Mouse (Mus musculus) neural tube, embryonic 14.5 days (tissue): Measurements from ENCODE around the gene Map2k1. TPM values are rescaled to one million over a fixed set of nuclear protein-coding genes. Genes with fewer than 3 reads are reported as not detected.
A peak's percentile ranks its signal among the peaks of the same experiment; 100 is the strongest.
"Not testable (repeated sequence)": the region's sequence is repeated elsewhere in the genome, so short reads cannot be mapped to it uniquely, and the experiment has no call there.

ENCODE experiments used
- ATAC-seq: fragments of 200-750 bp; cut with Nextera tagmentation; 2 replicates; pipeline ENCODE4 v1.8.0; 2017; ENCODE audit warnings: low read depth, mild to moderate bottlenecking, moderate TSS enrichment, moderate library complexity
- H3K27ac ChIP-seq: fragments of 300-500 bp; sonication (generic); 2 replicates; pipeline ENCODE4 v1.5.1; 2014; ENCODE audit warnings: low read depth, mild to moderate bottlenecking, control low read depth, low read length, moderate library complexity, mixed read lengths
- H3K27me3 ChIP-seq: fragments of 300-500 bp; sonication (generic); 2 replicates; pipeline ENCODE4 v1.6.1; 2014; ENCODE audit warnings: low read length; ENCODE audit not compliant: control insufficient read depth, insufficient read depth
- H3K36me3 ChIP-seq: fragments of 300-500 bp; sonication (generic); 2 replicates; pipeline ENCODE4 v1.6.1; 2014; ENCODE audit warnings: low read length, mixed read lengths; ENCODE audit not compliant: control insufficient read depth, insufficient read depth
- H3K4me1 ChIP-seq: fragments of 300-500 bp; sonication (generic); 2 replicates; pipeline ENCODE4 v1.6.1; 2014; ENCODE audit warnings: low read length; ENCODE audit not compliant: control insufficient read depth, insufficient read depth
- H3K4me2 ChIP-seq: fragments of 300-500 bp; sonication (generic); 2 replicates; pipeline ENCODE4 v1.6.1; 2014; ENCODE audit warnings: mild to moderate bottlenecking, low read depth, low read length, control low read depth
- H3K4me3 ChIP-seq: fragments of 300-500 bp; sonication (generic); 2 replicates; pipeline ENCODE4 v1.5.1; 2014; ENCODE audit warnings: low read depth, low read length, control low read depth, mixed read lengths
- H3K9ac ChIP-seq: fragments of 300-500 bp; sonication (generic); replicated peaks from 2 replicates; pipeline ENCODE4 v1.6.1; 2014; ENCODE audit warnings: low read depth, mild to moderate bottlenecking, control low read depth, low read length, mixed read lengths
- H3K9me3 ChIP-seq: fragments of 300-500 bp; sonication (generic); 2 replicates; pipeline ENCODE4 v1.6.1; 2016; ENCODE audit warnings: low read length; ENCODE audit not compliant: control insufficient read depth
- WGBS: fragments of 180-500 bp; shearing (Covaris S2); extraction: QIAGEN DNeasy Blood & Tissue Kit; methylation state at CpG from one replicate; pipeline ENCODE4 v1.1.7; 2014; 5-methylcytosine and 5-hydroxymethylcytosine counted together
- polyA plus RNA-seq: library from polyadenylated mRNA; unstranded; fragments of >200 nt; fragmentation: Nextera tagmentation; extraction: Ambion mirVana; gene quantifications from 2 replicates; pipeline ENCODE4 v1.2.1, GENCODE M21; 2014

The Map2k1 gene
- 59.7 and 61.5 TPM in 2 replicates for polyA plus RNA-seq

- Histone ChIP-seq H3K9me3 (no peaks in the 10 kb centered on the region), H3K27me3 (no peaks in the 10 kb centered on the region), H3K4me2 (peak within 1 kb of the TSS; percentile 80), H3K36me3 (no peaks in the 10 kb centered on the region), H3K27ac (peak within 1 kb of the TSS; percentile 88), H3K4me1 (peaks cover 9% of the 10 kb centered on the region), H3K4me3 (peak within 1 kb of the TSS; percentile 86), H3K9ac (peak within 1 kb of the TSS; percentile 72)
- under 1% methylated on average over 88 of the region's 89 CpGs for WGBS
- peak; percentile 97 for ATAC-seq
Observed at GRCm38 (mm10) chr9:64253021-64253904, at the start of gene Map2k1. Gene Map2k1 (minus strand): TSS chr9:64253631.

GRCm38 (mm10) chr9:64303086-64303485, 49.7 kb upstream of the Map2k1 start:
- H3K9me3 ChIP-seq, H3K27ac ChIP-seq, ATAC-seq, H3K9ac ChIP-seq, H3K4me3 ChIP-seq, H3K4me2 ChIP-seq, H3K4me1 ChIP-seq, H3K27me3 ChIP-seq: not testable (repeated sequence)
- WGBS, result 92% methylated on average over 4 of the region's 4 CpGs
- H3K36me3 ChIP-seq, result peaks cover 18% of the 10 kb centered on the region

- H3K4me1 ChIP-seq, result peaks cover 6% of the 10 kb centered on the region
Observed at GRCm38 (mm10) chr9:64282404-64282987, 29.1 kb upstream of the Map2k1 start.

GRCm38 (mm10) chr9:64281781-64282178, 28.3 kb upstream of the Map2k1 start:
- Histone ChIP-seq H3K4me1 (peaks cover 6% of the 10 kb centered on the region), H3K9me3 (no peaks in the 10 kb centered on the region), H3K4me3 (peak overlapping the region; percentile 85), H3K36me3 (no peaks in the 10 kb centered on the region), H3K4me2 (peak overlapping the region; percentile 67), H3K27ac (peak overlapping the region; percentile 81), H3K27me3 (no peaks in the 10 kb centered on the region), H3K9ac (peak overlapping the region; percentile 83)
- peak; percentile 86 for ATAC-seq
- under 1% methylated on average over 24 of the region's 24 CpGs for WGBS

More at GRCm38 (mm10) chr9:64282404-64282987, 29.1 kb upstream of the Map2k1 start:
- WGBS, result 66% methylated on average over 5 of the region's 5 CpGs
- Histone ChIP-seq H3K9ac (no peak overlapping the region; the same call in 1 of the 2 replicates), H3K4me3 (no peak overlapping the region), H3K4me2 (peak overlapping the region; percentile 67), H3K27ac (no peak overlapping the region), H3K36me3 (no peaks in the 10 kb centered on the region), H3K27me3 (no peaks in the 10 kb centered on the region), H3K9me3 (no peaks in the 10 kb centered on the region)
- ATAC-seq, result no peak

GRCm38 (mm10) chr9:64281105-64281780, 27.8 kb upstream of the Map2k1 start, which contains the start of gene Tipin:
Gene Tipin (plus strand): TSS chr9:64281581.
- peak; percentile 95 for ATAC-seq
- Histone ChIP-seq H3K9ac (peak within 1 kb of the TSS; percentile 83), H3K4me2 (peak within 1 kb of the TSS; percentile 67), H3K27me3 (no peaks in the 10 kb centered on the region), H3K4me1 (peaks cover 6% of the 10 kb centered on the region), H3K27ac (peak within 1 kb of the TSS; percentile 81), H3K4me3 (peak within 1 kb of the TSS; percentile 85), H3K9me3 (no peaks in the 10 kb centered on the region), H3K36me3 (no peaks in the 10 kb centered on the region)
- WGBS, result 3% methylated on average over 46 of the region's 46 CpGs

GRCm38 (mm10) chr9:64278665-64279310, 25.4 kb upstream of the Map2k1 start:
- no peak overlapping the region for H3K4me2 ChIP-seq
- H3K4me3 ChIP-seq, result no peak overlapping the region
- WGBS, result 96% methylated on average over 6 of the region's 6 CpGs
- ATAC-seq, result no peak
- H3K9ac ChIP-seq, result no peak overlapping the region
- H3K4me1 ChIP-seq, result peaks cover 6% of the 10 kb centered on the region
- no peaks in the 10 kb centered on the region for H3K27me3 ChIP-seq
- H3K36me3 ChIP-seq, result no peaks in the 10 kb centered on the region
- no peak overlapping the region for H3K27ac ChIP-seq
- H3K9me3 ChIP-seq, result no peaks in the 10 kb centered on the region

- no peak overlapping the region for H3K4me2 ChIP-seq
- 71% methylated on average over 8 of the region's 8 CpGs for WGBS
- no peaks in the 10 kb centered on the region for H3K27me3 ChIP-seq
- H3K4me1 ChIP-seq, result peaks cover 6% of the 10 kb centered on the region
- no peaks in the 10 kb centered on the region for H3K36me3 ChIP-seq
- H3K9ac ChIP-seq, result no peak overlapping the region
- H3K27ac ChIP-seq, result no peak overlapping the region
- ATAC-seq, result no peak
- no peaks in the 10 kb centered on the region for H3K9me3 ChIP-seq
- H3K4me3 ChIP-seq, result no peak overlapping the region
Observed at GRCm38 (mm10) chr9:64277706-64278105, 24.3 kb upstream of the Map2k1 start.

GRCm38 (mm10) chr9:64274919-64275318, 21.5 kb upstream of the Map2k1 start:
- Histone ChIP-seq H3K4me3 (no peak overlapping the region), H3K9ac (no peak overlapping the region), H3K27ac (no peak overlapping the region), H3K36me3 (no peaks in the 10 kb centered on the region), H3K9me3 (no peaks in the 10 kb centered on the region), H3K4me1 (no peaks in the 10 kb centered on the region), H3K4me2 (no peak overlapping the region), H3K27me3 (no peaks in the 10 kb centered on the region)
- ATAC-seq, result no peak
- WGBS, result 70% methylated on average over 1 of the region's 1 CpGs
